In genomic region chr11:119314252-119314936, GRCm38 (mm10) we compare ENCODE assay signal across 24 mouse cellular contexts. TPM values are rescaled to one million over a fixed set of nuclear protein-coding genes. Genes with fewer than 3 reads are reported as not detected.
A peak's percentile ranks its signal among the peaks of the same experiment; 100 is the strongest.
DNase-seq lines count a peak whose midpoint lies in the region; ATAC-seq and TF ChIP-seq lines count a peak whose summit lies in the region.
"Had no signal": no experiment of that assay in that cellular context is flagged by ENCODE, and none has a peak within 500 bp of the region (broad histone marks: within the 10 kb centered on the region; RNA-seq: fewer than 3 reads in every experiment).

No protein-coding gene starts in this region.

- H3K36me3 ChIP-seq in intestine, embryonic 14.5 days (ENCODE audit: control insufficient read depth, insufficient read depth, low read length), result no peaks in the 10 kb centered on the region
- H3K36me3 ChIP-seq in kidney, embryonic 16.5 days (ENCODE audit: insufficient read depth, low read length), result no peaks in the 10 kb centered on the region
- H3K36me3 ChIP-seq in small intestine, adult 2 months (ENCODE audit: control insufficient read depth, insufficient read depth, low read length), result peaks cover 2% of the 10 kb centered on the region; the same call in 1 of the 2 replicates
- H3K36me3 ChIP-seq in hindbrain, postnatal 0 days (ENCODE audit: insufficient read depth, low read length), result no peaks in the 10 kb centered on the region
- H3K36me3 ChIP-seq: forebrain, embryonic 15.5 days; limb, embryonic 12.5 days; midbrain, embryonic 10.5 days had no signal

- H3K4me3 ChIP-seq in intestine, embryonic 14.5 days (ENCODE audit: low read depth, low read length), result peak overlapping the region; percentile 11; the same call in 1 of the 2 replicates
- H3K4me3 ChIP-seq in kidney, embryonic 16.5 days (ENCODE audit: low read length), result no peak overlapping the region
- peak overlapping the region; percentile 71 for H3K4me3 ChIP-seq in small intestine, adult 2 months (ENCODE audit: low read depth, low read length)
- no peak overlapping the region for H3K4me3 ChIP-seq in hindbrain, postnatal 0 days (ENCODE audit: low read length)
- H3K4me3 ChIP-seq: erythroblast, embryonic 14.5 days; forebrain, embryonic 15.5 days; limb, embryonic 12.5 days; midbrain, embryonic 10.5 days had no signal

- H3K4me1 ChIP-seq in intestine, embryonic 14.5 days (replicated peaks; ENCODE audit: control insufficient read depth, insufficient read depth, low read length), result no peaks in the 10 kb centered on the region
- H3K4me1 ChIP-seq in kidney, embryonic 16.5 days (ENCODE audit: insufficient read depth, low read length), result 0 out of 2 replicates have a peak, but pooled peaks cover 3% of the 10 kb centered on the region
- H3K4me1 ChIP-seq in small intestine, adult 2 months (ENCODE audit: control insufficient read depth, insufficient read depth, insufficient read length, low read length), result peaks cover 8% of the 10 kb centered on the region
- H3K4me1 ChIP-seq in hindbrain, postnatal 0 days (ENCODE audit: insufficient read depth, low read length), result no peaks in the 10 kb centered on the region
- H3K4me1 ChIP-seq: forebrain, embryonic 15.5 days; limb, embryonic 12.5 days; midbrain, embryonic 10.5 days had no signal

- peak overlapping the region; percentile 80 for H3K27ac ChIP-seq in intestine, embryonic 14.5 days (ENCODE audit: low read depth)
- no peak overlapping the region for H3K27ac ChIP-seq in kidney, embryonic 16.5 days (ENCODE audit: low read length)
- H3K27ac ChIP-seq in small intestine, adult 2 months (ENCODE audit: insufficient read depth, low read depth, low read length), result peak overlapping the region; percentile 87
- no peak overlapping the region for H3K27ac ChIP-seq in hindbrain, postnatal 0 days
- H3K27ac ChIP-seq: forebrain, embryonic 15.5 days; limb, embryonic 12.5 days; midbrain, embryonic 10.5 days had no signal

- H3K9me3 ChIP-seq in intestine, embryonic 14.5 days (ENCODE audit: control insufficient read depth, low read length), result no peaks in the 10 kb centered on the region
- no peaks in the 10 kb centered on the region for H3K9me3 ChIP-seq in kidney, embryonic 16.5 days (ENCODE audit: low read length)
- no peaks in the 10 kb centered on the region for H3K9me3 ChIP-seq in hindbrain, postnatal 0 days (ENCODE audit: low read length)
- H3K9me3 ChIP-seq: forebrain, embryonic 15.5 days; limb, embryonic 12.5 days; midbrain, embryonic 10.5 days had no signal

- H3K9ac ChIP-seq in intestine, embryonic 14.5 days (ENCODE audit: low read length), result no peak overlapping the region
- no peak overlapping the region for H3K9ac ChIP-seq in kidney, embryonic 16.5 days (replicated peaks; ENCODE audit: low read length)
- no peak overlapping the region for H3K9ac ChIP-seq in hindbrain, postnatal 0 days (replicated peaks; ENCODE audit: low read length)
- H3K9ac ChIP-seq: forebrain, embryonic 15.5 days; limb, embryonic 12.5 days had no signal

- peak; percentile 48; the same call in 1 of the 2 replicates for TF ChIP-seq POLR2A in small intestine, adult 2 months (IDR thresholded peaks at IDR 0.05; ENCODE audit: low read depth, low read length)

- peak overlapping the region; percentile 38 for H3K4me2 ChIP-seq in intestine, embryonic 14.5 days (ENCODE audit: low read length)
- no peak overlapping the region for H3K4me2 ChIP-seq in kidney, embryonic 16.5 days (replicated peaks; ENCODE audit: low read depth, low read length)
- no peak overlapping the region for H3K4me2 ChIP-seq in hindbrain, postnatal 0 days (ENCODE audit: low read depth, low read length)
- H3K4me2 ChIP-seq: forebrain, embryonic 15.5 days; heart, embryonic 11.5 days; limb, embryonic 12.5 days had no signal

- ATAC-seq in intestine, embryonic 14.5 days (replicated peaks; ENCODE audit: low FRiP score, low TSS enrichment, low read depth), result peak; percentile 79
- 0 out of 2 replicates have a peak, but pooled peaks have one; percentile 57 for ATAC-seq in kidney, embryonic 16.5 days (ENCODE audit: low FRiP score, low TSS enrichment)
- ATAC-seq in hindbrain, postnatal 0 days, result no peak
- ATAC-seq: activated CD4-positive, CD25-positive, alpha-beta regulatory T cell, adult 4 months; forebrain, embryonic 15.5 days; hindbrain, embryonic 16.5 days; Patski had no signal

- H3K27me3 ChIP-seq in intestine, embryonic 14.5 days (replicated peaks; ENCODE audit: control insufficient read depth, insufficient read depth, low read length), result no peaks in the 10 kb centered on the region
- peaks cover 6% of the 10 kb centered on the region for H3K27me3 ChIP-seq in kidney, embryonic 16.5 days (ENCODE audit: insufficient read depth, low read length)
- no peaks in the 10 kb centered on the region for H3K27me3 ChIP-seq in small intestine, adult 2 months (ENCODE audit: control insufficient read depth, insufficient read depth, low read length)
- H3K27me3 ChIP-seq in hindbrain, postnatal 0 days (ENCODE audit: insufficient read depth, low read length), result no peaks in the 10 kb centered on the region
- H3K27me3 ChIP-seq: forebrain, embryonic 15.5 days; Patski had no signal

- 64% methylated on average over 17 of the region's 17 CpGs for WGBS in intestine, embryonic 14.5 days
- 71% methylated on average over 17 of the region's 17 CpGs for WGBS in kidney, embryonic 16.5 days
- 22% methylated on average over 17 of the region's 17 CpGs for WGBS in small intestine, adult 2 months
- 81% methylated on average over 17 of the region's 17 CpGs for WGBS in hindbrain, postnatal 0 days

- DNase-seq in gastrocnemius, postnatal 25 days, result peak; percentile 22
- no peak for DNase-seq in gastrocnemius, postnatal 4 days (ENCODE audit: low spot score in 2 of 2)
- DNase-seq in intestine, embryonic 14.5 days (ENCODE audit: low spot score), result peak; percentile 76
- DNase-seq in hindbrain, postnatal 0 days (ENCODE audit: low spot score), result no peak
- no peak for DNase-seq in ovary, adult 18-20 months (ENCODE audit: low spot score)
- no peak for DNase-seq in adrenal gland, adult 2 months
- DNase-seq: adrenal gland, postnatal 25 days; cerebellum, adult 2 months; heart, postnatal 14 days; lung, adult 2 months; lung, postnatal 4 days; right cerebral cortex, postnatal 25 days; thymus, postnatal 4 days had no signal

- TF ChIP-seq CTCF in small intestine, adult 2 months (IDR thresholded peaks at IDR 0.05; ENCODE audit: extremely low read depth, insufficient read length, insufficient replicate concordance, low read depth, low read length), result no peak
- TF ChIP-seq CTCF in hindbrain, postnatal 0 days (IDR thresholded peaks at IDR 0.05; ENCODE audit: low read depth), result no peak

RNA-seq across cellular contexts. Expression of gene Card14, which starts 6.8 kb away (rescaled TPM):
- total RNA-seq in gastrocnemius, postnatal 25 days (2021), result under 1 TPM; 0.43 to 0.51 TPM
- total RNA-seq in gastrocnemius, postnatal 4 days (2021), result under 1 TPM; 0.73 to 0.93 TPM
- polyA plus RNA-seq in intestine, embryonic 14.5 days (2014; fragmentation: Nextera tagmentation; extraction: Ambion mirVana), result 2.8 and 3.2 TPM in 2 replicates
- 0.36 and 0.52 TPM in 2 replicates for polyA plus RNA-seq in kidney, embryonic 16.5 days (2015; fragmentation: Nextera tagmentation; extraction: Ambion mirVana)
- 3.5 and 7.1 TPM in 2 replicates for polyA plus RNA-seq in small intestine, adult 2 months (2012; rRNA removed)
- total RNA-seq in hindbrain, postnatal 0 days (2014; rRNA removed), result 1.7 and 1.9 TPM in 2 replicates
- 0.72 and 0.81 TPM in 2 replicates for polyA plus RNA-seq in hindbrain, postnatal 0 days (2015; fragmentation: Nextera tagmentation; extraction: Ambion mirVana)
- total RNA-seq in adrenal gland, adult 2 months (2021), result 1 to 10 TPM in 1 of 2 experiments, not detected in 1; 1.0 TPM
- polyA plus RNA-seq in adrenal gland, adult 2 months (2012; rRNA removed), result 0.55 and 1.3 TPM in 2 replicates
- total RNA-seq: common myeloid progenitor, adult 5-6 weeks had no signal
- polyA plus RNA-seq: midbrain, embryonic 10.5 days had no signal

RNA-seq across cellular contexts. Expression of gene Eif4a3, which starts 14.5 kb away (rescaled TPM):
- total RNA-seq in gastrocnemius, postnatal 25 days (2021), result 10 to 100 TPM; 29.9 to 36.9 TPM
- 100 to 1,000 TPM; 106 to 113 TPM for total RNA-seq in gastrocnemius, postnatal 4 days (2021)
- polyA plus RNA-seq in intestine, embryonic 14.5 days (2014; fragmentation: Nextera tagmentation; extraction: Ambion mirVana), result 376 and 385 TPM in 2 replicates
- polyA plus RNA-seq in kidney, embryonic 16.5 days (2015; fragmentation: Nextera tagmentation; extraction: Ambion mirVana), result 381 and 389 TPM in 2 replicates
- 27.7 and 56.5 TPM in 2 replicates for polyA plus RNA-seq in small intestine, adult 2 months (2012; rRNA removed)
- total RNA-seq in hindbrain, postnatal 0 days (2014; rRNA removed), result 144 and 154 TPM in 2 replicates
- polyA plus RNA-seq in hindbrain, postnatal 0 days (2015; fragmentation: Nextera tagmentation; extraction: Ambion mirVana), result 248 and 258 TPM in 2 replicates
- total RNA-seq in adrenal gland, adult 2 months (2021), result 100 to 1,000 TPM; 117 to 126 TPM
- 38.7 and 44.4 TPM in 2 replicates for polyA plus RNA-seq in adrenal gland, adult 2 months (2012; rRNA removed)

RNA-seq across cellular contexts. Expression of gene Sgsh, which starts 40.9 kb away (rescaled TPM):
- total RNA-seq in gastrocnemius, postnatal 25 days (2021), result 1 to 10 TPM; 3.1 to 3.3 TPM
- 1 to 10 TPM; 5.9 to 6.5 TPM for total RNA-seq in gastrocnemius, postnatal 4 days (2021)
- 7.5 and 7.9 TPM in 2 replicates for polyA plus RNA-seq in intestine, embryonic 14.5 days (2014; fragmentation: Nextera tagmentation; extraction: Ambion mirVana)
- polyA plus RNA-seq in kidney, embryonic 16.5 days (2015; fragmentation: Nextera tagmentation; extraction: Ambion mirVana), result 8.3 and 8.7 TPM in 2 replicates
- polyA plus RNA-seq in small intestine, adult 2 months (2012; rRNA removed), result 12.6 and 19.2 TPM in 2 replicates
- 4.8 and 8.5 TPM in 2 replicates for total RNA-seq in hindbrain, postnatal 0 days (2014; rRNA removed)
- 5.0 and 6.2 TPM in 2 replicates for polyA plus RNA-seq in hindbrain, postnatal 0 days (2015; fragmentation: Nextera tagmentation; extraction: Ambion mirVana)
- total RNA-seq in adrenal gland, adult 2 months (2021), result 10 to 100 TPM; 19.6 to 22.4 TPM
- polyA plus RNA-seq in adrenal gland, adult 2 months (2012; rRNA removed), result 74.4 and 92.1 TPM in 2 replicates

RNA-seq across cellular contexts. Expression of gene Slc26a11, which starts 41.0 kb away (rescaled TPM):
- total RNA-seq in gastrocnemius, postnatal 25 days (2021), result 1 to 10 TPM; 2.4 to 3.5 TPM
- 1 to 10 TPM; 5.3 TPM for total RNA-seq in gastrocnemius, postnatal 4 days (2021)
- polyA plus RNA-seq in intestine, embryonic 14.5 days (2014; fragmentation: Nextera tagmentation; extraction: Ambion mirVana), result 8.4 and 9.9 TPM in 2 replicates
- 11.3 and 12.5 TPM in 2 replicates for polyA plus RNA-seq in kidney, embryonic 16.5 days (2015; fragmentation: Nextera tagmentation; extraction: Ambion mirVana)
- polyA plus RNA-seq in small intestine, adult 2 months (2012; rRNA removed), result 9.7 and 17.3 TPM in 2 replicates
- total RNA-seq in hindbrain, postnatal 0 days (2014; rRNA removed), result 6.7 and 9.6 TPM in 2 replicates
- 5.4 and 5.7 TPM in 2 replicates for polyA plus RNA-seq in hindbrain, postnatal 0 days (2015; fragmentation: Nextera tagmentation; extraction: Ambion mirVana)
- total RNA-seq in adrenal gland, adult 2 months (2021), result 1 to 10 TPM; 5.1 to 6.9 TPM
- 22.6 and 26.9 TPM in 2 replicates for polyA plus RNA-seq in adrenal gland, adult 2 months (2012; rRNA removed)
- polyA plus RNA-seq: erythroblast, embryonic 14.5 days had no signal

RNA-seq across cellular contexts. Expression of gene Gaa, which starts 46.7 kb away (rescaled TPM):
- 100 to 1,000 TPM; 110 to 138 TPM for total RNA-seq in gastrocnemius, postnatal 25 days (2021)
- 10 to 100 TPM; 59.2 to 69.4 TPM for total RNA-seq in gastrocnemius, postnatal 4 days (2021)
- 57.3 and 62.3 TPM in 2 replicates for polyA plus RNA-seq in intestine, embryonic 14.5 days (2014; fragmentation: Nextera tagmentation; extraction: Ambion mirVana)
- 80.7 and 82.6 TPM in 2 replicates for polyA plus RNA-seq in kidney, embryonic 16.5 days (2015; fragmentation: Nextera tagmentation; extraction: Ambion mirVana)
- polyA plus RNA-seq in small intestine, adult 2 months (2012; rRNA removed), result 35.8 TPM in 2 replicates
- total RNA-seq in hindbrain, postnatal 0 days (2014; rRNA removed), result 223 and 230 TPM in 2 replicates
- polyA plus RNA-seq in hindbrain, postnatal 0 days (2015; fragmentation: Nextera tagmentation; extraction: Ambion mirVana), result 123 and 128 TPM in 2 replicates
- 100 to 1,000 TPM; 119 to 123 TPM for total RNA-seq in adrenal gland, adult 2 months (2021)
- polyA plus RNA-seq in adrenal gland, adult 2 months (2012; rRNA removed), result 363 and 377 TPM in 2 replicates

Comparison
In these comparisons a context has a peak if more than half of its experiments do, and no peak if none do; other contexts are left out.
1. DNase-seq: peak in gastrocnemius, postnatal 25 days (single experiment) and intestine, embryonic 14.5 days (single experiment); none in gastrocnemius, postnatal 4 days (0 of 2), hindbrain, postnatal 0 days (single experiment), ovary, adult 18-20 months (single experiment) and adrenal gland, adult 2 months (single experiment).
2. H3K27ac ChIP-seq: peak in intestine, embryonic 14.5 days (single experiment) and small intestine, adult 2 months (single experiment); none in kidney, embryonic 16.5 days (single experiment) and hindbrain, postnatal 0 days (single experiment).
3. H3K4me3 ChIP-seq: peak in intestine, embryonic 14.5 days (single experiment) and small intestine, adult 2 months (single experiment); none in kidney, embryonic 16.5 days (single experiment) and hindbrain, postnatal 0 days (single experiment).